Comparison of ENCODE assay signal across 8 mouse cellular contexts in the genomic region with DNA sequence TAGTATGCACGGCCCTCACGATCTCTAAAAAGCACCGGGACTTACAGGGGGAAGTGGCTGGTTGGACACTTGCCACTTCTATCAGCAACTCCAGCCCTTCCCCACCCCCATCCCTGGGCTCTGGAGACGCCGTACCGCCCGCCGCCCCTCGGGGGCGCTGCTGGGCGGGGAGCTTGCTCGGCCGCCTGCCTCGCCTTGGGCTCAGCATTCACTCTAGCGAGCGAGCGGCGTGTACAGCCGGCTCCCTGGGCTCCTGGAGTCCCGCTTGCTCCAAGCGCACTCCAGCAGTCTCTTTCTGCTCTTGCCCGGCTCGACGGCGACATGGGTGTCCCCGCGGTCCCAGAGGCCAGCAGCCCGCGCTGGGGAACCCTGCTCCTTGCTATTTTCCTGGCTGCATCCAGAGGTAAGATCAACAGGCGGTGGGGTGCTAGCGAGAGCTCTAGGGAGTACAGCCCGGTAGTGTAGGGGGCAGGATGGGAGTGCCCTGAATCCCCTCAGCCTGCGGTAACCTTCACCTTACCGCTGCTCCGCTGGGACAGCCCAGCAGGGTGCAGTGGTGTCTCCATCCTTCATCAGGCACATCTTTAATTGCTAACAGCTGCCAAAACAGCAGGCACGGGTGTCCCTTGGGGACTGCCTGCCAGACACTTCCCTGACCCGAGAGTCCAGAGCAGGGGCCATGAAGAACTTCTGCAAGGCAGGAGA. TPM values are rescaled to one million over a fixed set of nuclear protein-coding genes. Genes with fewer than 3 reads are reported as not detected.
DNase-seq lines count a peak whose midpoint lies in the region; ATAC-seq lines count a peak whose summit lies in the region.

A gene (plus strand): TSS at position 151 of the 705 bp plus-strand sequence.

- WGBS in intestine, embryonic 16.5 days: under 1% methylated on average over 37 of the region's 37 CpGs

- peak within 1 kb of the TSS; percentile 85 for H3K4me2 ChIP-seq in intestine, embryonic 16.5 days (ENCODE audit: low read depth, low read length)

- no peaks in the 10 kb centered on the region for H3K27me3 ChIP-seq in intestine, embryonic 16.5 days (replicated peaks; ENCODE audit: control insufficient read depth, insufficient read depth, low read length)

- peak within 1 kb of the TSS; percentile 80 for H3K27ac ChIP-seq in intestine, embryonic 16.5 days (ENCODE audit: low read length)

- H3K4me3 ChIP-seq in intestine, embryonic 16.5 days (ENCODE audit: low read length): peak within 1 kb of the TSS; percentile 65

- ATAC-seq in intestine, embryonic 16.5 days: peak; percentile 76
- ATAC-seq in megakaryocyte progenitor cell, adult 5-6 weeks (replicated peaks; ENCODE audit: poor library complexity): peak; percentile 58

- intact Hi-C loops in left cerebral cortex, postnatal 14 days (cut with DNase I): loop anchor here (5.0 kb wide), 1 partner anchor 50 kb away; a partner anchor contains a TSS

- H3K9ac ChIP-seq in intestine, embryonic 16.5 days (ENCODE audit: low read depth, low read length): peak within 1 kb of the TSS; percentile 84

- DNase-seq in adrenal gland, adult 18-20 months (ENCODE audit: low spot score in 2 of 2): peak; percentile 74 to 87
- peak; percentile 56 for DNase-seq in embryo, embryonic 11.5 days (ENCODE audit: low read depth, low spot score)
- DNase-seq in gonadal fat pad, adult 2 months (ENCODE audit: low read depth): no peak
- DNase-seq in left cerebral cortex, postnatal 14 days (ENCODE audit: low spot score in 2 of 2): peak; percentile 70 to 82
- peak; percentile 67 to 78 for DNase-seq in right cerebral cortex, postnatal 10 days (ENCODE audit: low spot score in 2 of 2)
- DNase-seq in urinary bladder, postnatal 4 days (ENCODE audit: low spot score in 2 of 2): peak; percentile 83 to 86

- peaks cover 51% of the 10 kb centered on the region for H3K4me1 ChIP-seq in intestine, embryonic 16.5 days (ENCODE audit: control insufficient read depth, insufficient read depth, low read length)

- H3K36me3 ChIP-seq in intestine, embryonic 16.5 days (ENCODE audit: control insufficient read depth, insufficient read depth, low read length): no peaks in the 10 kb centered on the region

- H3K9me3 ChIP-seq in intestine, embryonic 16.5 days (ENCODE audit: control insufficient read depth, low read length): no peaks in the 10 kb centered on the region

RNA-seq across cellular contexts. Expression of the gene that starts here (rescaled TPM):
- 10 to 100 TPM; 12.2 to 25.5 TPM for total RNA-seq in adrenal gland, adult 18-20 months (2021)
- polyA plus RNA-seq in gonadal fat pad, adult 2 months (2012; rRNA removed): 63.4 and 89.7 TPM in 2 replicates
- polyA plus RNA-seq in intestine, embryonic 16.5 days (2015; fragmentation: Nextera tagmentation; extraction: Ambion mirVana): 10.3 and 11.2 TPM in 2 replicates
- total RNA-seq in left cerebral cortex, postnatal 14 days (2021): 10 to 100 TPM; 24.9 to 25.8 TPM
- total RNA-seq in megakaryocyte progenitor cell, adult 5-6 weeks (2015): 43.4 and 55.3 TPM in 2 replicates
- 119 and 123 TPM in 2 replicates for total RNA-seq in megakaryocyte progenitor cell, adult 5-6 weeks (2017)
